Mouse (Mus musculus): ENCODE measurements at regions not wholly inside any gene's neighbourhood (a gene's known extent, or its start where the extent isn't known, plus 50 kb on each side); places are given as distances from the start of the nearest gene placed in this dataset.
A peak's percentile ranks its signal among the peaks of the same experiment; 100 is the strongest.

GRCm38 (mm10) chr3:143252008-143252407, 370.2 kb upstream of the Pkn2 start:
- WGBS: 79% methylated on average over 2 of the region's 2 CpGs
- Histone ChIP-seq H3K36me3 (no peaks in the 10 kb centered on the region), H3K9me3 (no peaks in the 10 kb centered on the region), H3K27me3 (ENCODE audit: insufficient read depth, poor library complexity, severe bottlenecking) (no peaks in the 10 kb centered on the region), H3K4me1 (replicated peaks) (no peaks in the 10 kb centered on the region), H3K4me3 (no peak overlapping the region), H3K27ac (no peak overlapping the region)
- DNase-seq (ENCODE audit: low spot score): no peak

GRCm38 (mm10) chr3:143242691-143243090, 360.9 kb upstream of the Pkn2 start:
- H3K4me1 ChIP-seq (replicated peaks): no peaks in the 10 kb centered on the region
- H3K27me3 ChIP-seq (ENCODE audit: insufficient read depth, poor library complexity, severe bottlenecking): no peaks in the 10 kb centered on the region
- H3K36me3 ChIP-seq: no peaks in the 10 kb centered on the region
- 83% methylated on average over 4 of the region's 4 CpGs for WGBS
- no peaks in the 10 kb centered on the region for H3K9me3 ChIP-seq
- H3K27ac ChIP-seq: no peak overlapping the region
- DNase-seq (ENCODE audit: low spot score): no peak
- no peak overlapping the region for H3K4me3 ChIP-seq

GRCm38 (mm10) chr3:143240545-143241383, 359.0 kb upstream of the Pkn2 start:
- DNase-seq (ENCODE audit: low spot score): no peak
- Histone ChIP-seq H3K27me3 (ENCODE audit: insufficient read depth, poor library complexity, severe bottlenecking) (no peaks in the 10 kb centered on the region), H3K9me3 (no peaks in the 10 kb centered on the region), H3K4me1 (replicated peaks) (no peaks in the 10 kb centered on the region), H3K36me3 (no peaks in the 10 kb centered on the region), H3K27ac (no peak overlapping the region), H3K4me3 (no peak overlapping the region)
- WGBS: 77% methylated on average over 7 of the region's 7 CpGs

GRCm38 (mm10) chr3:143238546-143238945, 356.7 kb upstream of the Pkn2 start:
- 85% methylated on average over 6 of the region's 6 CpGs for WGBS
- H3K36me3 ChIP-seq: no peaks in the 10 kb centered on the region

GRCm38 (mm10) chr3:143223999-143224729, 342.4 kb upstream of the Pkn2 start:
- no peak overlapping the region for H3K4me3 ChIP-seq
- H3K4me1 ChIP-seq (replicated peaks): no peaks in the 10 kb centered on the region
- H3K27ac ChIP-seq: no peak overlapping the region
- H3K9me3 ChIP-seq: no peaks in the 10 kb centered on the region
- 92% methylated on average over 6 of the region's 6 CpGs for WGBS
- no peaks in the 10 kb centered on the region for H3K36me3 ChIP-seq
- DNase-seq (ENCODE audit: low spot score): no peak
- H3K27me3 ChIP-seq (ENCODE audit: insufficient read depth, poor library complexity, severe bottlenecking): no peaks in the 10 kb centered on the region

More at GRCm38 (mm10) chr3:143238546-143238945, 356.7 kb upstream of the Pkn2 start:
- H3K4me1 ChIP-seq (replicated peaks): no peaks in the 10 kb centered on the region
- H3K9me3 ChIP-seq: no peaks in the 10 kb centered on the region
- no peaks in the 10 kb centered on the region for H3K27me3 ChIP-seq (ENCODE audit: insufficient read depth, poor library complexity, severe bottlenecking)
- no peak for DNase-seq (ENCODE audit: low spot score)
- H3K4me3 ChIP-seq: no peak overlapping the region
- no peak overlapping the region for H3K27ac ChIP-seq

GRCm38 (mm10) chr3:143193263-143193970, 311.6 kb upstream of the Pkn2 start:
- Histone ChIP-seq H3K27ac (no peak overlapping the region), H3K4me1 (replicated peaks) (no peaks in the 10 kb centered on the region), H3K9me3 (no peaks in the 10 kb centered on the region), H3K4me3 (no peak overlapping the region), H3K36me3 (no peaks in the 10 kb centered on the region), H3K27me3 (ENCODE audit: insufficient read depth, poor library complexity, severe bottlenecking) (no peaks in the 10 kb centered on the region)
- no peak for DNase-seq (ENCODE audit: low spot score)
- 72% methylated on average over 6 of the region's 6 CpGs for WGBS

- H3K36me3 ChIP-seq: no peaks in the 10 kb centered on the region
- H3K9me3 ChIP-seq: no peaks in the 10 kb centered on the region
- H3K4me3 ChIP-seq: no peak overlapping the region
- no peaks in the 10 kb centered on the region for H3K4me1 ChIP-seq (replicated peaks)
- no peaks in the 10 kb centered on the region for H3K27me3 ChIP-seq (ENCODE audit: insufficient read depth, poor library complexity, severe bottlenecking)
- 52% methylated on average over 7 of the region's 7 CpGs for WGBS
- DNase-seq (ENCODE audit: low spot score): no peak
- H3K27ac ChIP-seq: no peak overlapping the region
Observed at GRCm38 (mm10) chr3:143188931-143189330, 307.1 kb upstream of the Pkn2 start.

- Histone ChIP-seq H3K27me3 (ENCODE audit: insufficient read depth, poor library complexity, severe bottlenecking) (no peaks in the 10 kb centered on the region), H3K36me3 (no peaks in the 10 kb centered on the region), H3K4me3 (no peak overlapping the region), H3K4me1 (replicated peaks) (no peaks in the 10 kb centered on the region), H3K27ac (no peak overlapping the region), H3K9me3 (no peaks in the 10 kb centered on the region)
- 85% methylated on average over 4 of the region's 4 CpGs for WGBS
- no peak for DNase-seq (ENCODE audit: low spot score)
Observed at GRCm38 (mm10) chr3:143173971-143174370, 292.2 kb upstream of the Pkn2 start.

GRCm38 (mm10) chr3:143162444-143162843, 280.6 kb upstream of the Pkn2 start:
- DNase-seq (ENCODE audit: low spot score): no peak
- no peak overlapping the region for H3K4me3 ChIP-seq
- no peaks in the 10 kb centered on the region for H3K9me3 ChIP-seq
- no peaks in the 10 kb centered on the region for H3K36me3 ChIP-seq
- 91% methylated on average over 1 of the region's 1 CpGs for WGBS
- H3K27me3 ChIP-seq (ENCODE audit: insufficient read depth, poor library complexity, severe bottlenecking): no peaks in the 10 kb centered on the region
- no peak overlapping the region for H3K27ac ChIP-seq
- H3K4me1 ChIP-seq (replicated peaks): peaks cover 14% of the 10 kb centered on the region

GRCm38 (mm10) chr3:143161993-143162392, 280.2 kb upstream of the Pkn2 start:
- Histone ChIP-seq H3K9me3 (no peaks in the 10 kb centered on the region), H3K36me3 (no peaks in the 10 kb centered on the region), H3K4me3 (no peak overlapping the region), H3K27me3 (ENCODE audit: insufficient read depth, poor library complexity, severe bottlenecking) (no peaks in the 10 kb centered on the region), H3K27ac (no peak overlapping the region), H3K4me1 (replicated peaks) (peaks cover 14% of the 10 kb centered on the region)
- 91% methylated on average over 6 of the region's 6 CpGs for WGBS
- no peak for DNase-seq (ENCODE audit: low spot score)

GRCm38 (mm10) chr3:143158568-143158967, 276.8 kb upstream of the Pkn2 start:
- Histone ChIP-seq H3K27ac (peak overlapping the region; percentile 56; the same call in 1 of the 2 replicates), H3K9me3 (no peaks in the 10 kb centered on the region), H3K4me1 (replicated peaks) (peaks cover 14% of the 10 kb centered on the region), H3K27me3 (ENCODE audit: insufficient read depth, poor library complexity, severe bottlenecking) (no peaks in the 10 kb centered on the region), H3K4me3 (no peak overlapping the region), H3K36me3 (no peaks in the 10 kb centered on the region)
- peak; percentile 31 for DNase-seq (ENCODE audit: low spot score)
- 34% methylated on average over 5 of the region's 5 CpGs for WGBS

- peaks cover 14% of the 10 kb centered on the region for H3K4me1 ChIP-seq (replicated peaks)
- DNase-seq (ENCODE audit: low spot score): no peak
- H3K9me3 ChIP-seq: no peaks in the 10 kb centered on the region
- H3K27me3 ChIP-seq (ENCODE audit: insufficient read depth, poor library complexity, severe bottlenecking): no peaks in the 10 kb centered on the region
- no peak overlapping the region for H3K4me3 ChIP-seq
- H3K27ac ChIP-seq: no peak overlapping the region
- H3K36me3 ChIP-seq: no peaks in the 10 kb centered on the region
Observed at GRCm38 (mm10) chr3:143156733-143157524, 275.1 kb upstream of the Pkn2 start.

Measured in hindbrain, embryonic 10.5 days (tissue).